Mouse (Mus musculus) myocyte (in vitro differentiated cells): ENCODE measurements at regions not wholly inside any gene's neighbourhood (a gene's known extent, or its start where the extent isn't known, plus 50 kb on each side); places are given as distances from the start of the nearest gene placed in this dataset.

Source experiments
- E2F4 ChIP-seq: IDR thresholded peaks from one replicate; pipeline ENCODE4 v1.6.1; 2011; ENCODE audit warnings: mild to moderate bottlenecking, control low read depth, moderate library complexity; ENCODE audit not compliant: insufficient read depth
- MAX ChIP-seq: IDR thresholded peaks from one replicate; pipeline ENCODE4 v1.6.1; 2011; ENCODE audit warnings: low read depth, mild to moderate bottlenecking, control low read depth
- MYOD1 ChIP-seq, 3 experiments: IDR thresholded peaks; one replicate each; pipeline ENCODE4 v1.6.1; 2011; ENCODE audit warnings: control low read depth in 2 of 3, low read depth in 2 of 3, mild to moderate bottlenecking in 2 of 3, moderate library complexity in 1 of 3; ENCODE audit not compliant: insufficient read length in 2 of 3, control insufficient read depth in 1 of 3
- POLR2A ChIP-seq: IDR thresholded peaks from one replicate; pipeline ENCODE4 v1.6.1; 2011; ENCODE audit warnings: low read depth, mild to moderate bottlenecking, control low read depth, moderate library complexity; ENCODE audit not compliant: insufficient read length
- POLR2AphosphoS2 ChIP-seq: IDR thresholded peaks from one replicate; pipeline ENCODE4 v1.6.1; 2011; ENCODE audit warnings: low read depth, control low read depth; ENCODE audit not compliant: insufficient read length
- REST ChIP-seq: IDR thresholded peaks from one replicate; pipeline ENCODE4 v1.6.1; 2011; ENCODE audit warnings: mild to moderate bottlenecking, control low read depth, moderate library complexity; ENCODE audit not compliant: insufficient read depth, insufficient read length
- SRF ChIP-seq: IDR thresholded peaks from one replicate; pipeline ENCODE4 v1.6.1; 2011; ENCODE audit warnings: low read depth; ENCODE audit not compliant: control insufficient read depth, insufficient read length
- TCF12 ChIP-seq: IDR thresholded peaks from one replicate; pipeline ENCODE4 v1.6.1; 2011; ENCODE audit warnings: mild to moderate bottlenecking, control low read depth; ENCODE audit not compliant: poor library complexity, insufficient read depth, severe bottlenecking
- USF1 ChIP-seq: IDR thresholded peaks from one replicate; pipeline ENCODE4 v1.6.1; 2011; ENCODE audit warnings: low read depth, mild to moderate bottlenecking, control low read depth, moderate library complexity

GRCm38 (mm10) chr1:4655252-4655651 lies 152.4 kb upstream of the Gm37988 start:
- TF ChIP-seq USF1 (no peak), POLR2AphosphoS2 (no peak), MAX (no peak), POLR2A (no peak), SRF (no peak), REST (no peak), TCF12 (no peak), E2F4 (no peak), MYOD1 (IDR thresholded peaks at IDR 0.05; ENCODE audit: control insufficient read depth in 1 of 3, insufficient read length in 2 of 3, low read depth in 2 of 3) (no peak)
